Mouse (Mus musculus) heart, adult 2 months (tissue): ENCODE data around the gene Rem1.

Experiments used
- EP300 ChIP-seq: fragments of 200-500 bp; IDR thresholded peaks from 2 replicates; pipeline ENCODE4 v1.6.1; 2011; ENCODE audit warnings: low read depth, low read length, control low read depth; ENCODE audit not compliant: insufficient read depth
- POLR2A ChIP-seq: fragments of 200-500 bp; IDR thresholded peaks from 2 replicates; pipeline ENCODE4 v1.6.1; 2011; ENCODE audit warnings: mild to moderate bottlenecking, low read depth, low read length, control low read depth; ENCODE audit not compliant: insufficient read depth

DNA sequence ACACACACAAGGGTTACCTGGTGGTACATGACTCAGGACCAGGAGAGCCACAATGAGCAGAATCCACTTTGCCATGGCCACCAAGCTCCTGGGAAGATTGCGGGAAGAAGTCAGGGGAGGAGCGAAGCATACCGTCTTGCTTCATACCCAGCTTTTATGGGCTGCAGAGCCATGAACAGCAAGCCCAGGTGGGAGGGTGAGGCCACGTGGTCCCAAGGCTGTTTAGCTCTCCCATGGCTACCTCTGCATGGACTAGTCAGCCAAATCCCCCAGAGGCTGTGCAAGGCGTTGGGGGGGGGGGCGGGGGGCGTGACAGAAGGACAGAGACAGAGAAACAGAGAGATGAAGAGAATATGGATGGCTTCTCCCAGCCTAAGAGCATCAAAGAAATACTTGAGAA, 3.8 kb upstream of the Rem1 start, which contains the start of gene Defb25:
- TF ChIP-seq POLR2A (no peak), EP300 (no peak)
